Mouse (Mus musculus) E14TG2a.4 (cell line): ENCODE results near the gene Pla2g4e.

Experiments
- CTCF ChIP-seq: conservative IDR thresholded peaks from 2 replicates; pipeline ENCODE4 v1.5.1; 2014; ENCODE audit warnings: low read length
- NANOG ChIP-seq: IDR thresholded peaks from 2 replicates; pipeline ENCODE4 v1.6.1; 2014; ENCODE audit warnings: borderline replicate concordance, low read length, mixed read lengths
- POU5F1 ChIP-seq: IDR thresholded peaks from 2 replicates; pipeline ENCODE4 v1.6.1; 2014; ENCODE audit warnings: low read length, borderline replicate concordance

DNA sequence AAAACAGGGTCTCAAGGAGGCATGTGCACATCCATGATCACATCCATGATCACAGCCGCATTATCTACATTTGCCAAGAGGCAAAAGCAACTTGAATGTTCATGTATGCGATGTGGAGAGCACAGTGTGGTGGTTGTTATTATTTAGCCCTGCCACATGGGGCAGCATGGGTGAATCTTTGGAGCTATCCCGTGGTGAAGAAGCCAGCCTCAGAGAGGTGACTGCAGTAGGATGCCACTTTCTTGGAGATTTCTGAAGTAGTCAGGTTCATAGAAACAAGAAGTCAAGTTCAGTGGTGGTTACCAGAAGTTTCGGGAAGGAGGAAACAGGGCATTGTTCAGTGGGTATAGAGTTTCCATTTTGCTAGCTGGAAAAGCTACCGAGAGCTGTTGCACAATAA lies 87.1 kb downstream of the Pla2g4e start:
- TF ChIP-seq CTCF: no peak; the same call in 1 of the 2 replicates
- TF ChIP-seq NANOG: no peak
- no peak for TF ChIP-seq POU5F1
